Mouse (Mus musculus): ENCODE measurements around the gene Adamts14.

DNA sequence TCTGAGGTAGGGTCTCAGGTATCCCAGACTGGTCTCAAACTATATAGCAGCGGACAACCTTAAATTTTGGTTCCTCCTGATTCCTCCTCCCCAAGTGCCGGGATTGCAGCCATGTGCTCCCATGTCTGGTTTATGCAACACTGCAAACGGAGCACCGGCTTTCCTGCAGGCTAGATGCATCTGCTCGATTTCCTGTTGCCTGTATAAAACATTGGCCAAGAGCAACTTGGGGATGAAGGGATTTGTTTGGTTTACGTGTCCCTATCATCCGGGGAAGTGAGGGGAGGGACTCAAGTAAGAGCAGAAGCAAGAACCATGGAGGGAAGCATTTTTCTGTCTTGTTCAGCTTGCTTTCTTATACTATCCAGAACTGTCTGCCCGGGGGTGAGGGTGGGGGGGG lies 78.0 kb downstream of the Adamts14 start:
- TF ChIP-seq CTCF (IDR thresholded peaks at IDR 0.05; ENCODE audit: low read depth) (no peak), EP300 (optimal IDR thresholded peaks at IDR 0.05) (no peak)

Measured in stomach, postnatal 0 days (tissue).